Mouse (Mus musculus): Measurements from ENCODE around the gene Mier1. TPM values are rescaled to one million over a fixed set of nuclear protein-coding genes. Genes with fewer than 3 reads are reported as not detected.

Mier1 gene
- total RNA-seq, 1 experiment, result 37.9 TPM

GRCm38 (mm10) chr4:103113402-103113801, 788 bp upstream of the Mier1 start:
- TF ChIP-seq ZNF384 (IDR thresholded peaks at IDR 0.05; ENCODE audit: low read depth, low read length) (no peak), ZC3H11A (IDR thresholded peaks at IDR 0.05; ENCODE audit: borderline replicate concordance, low read depth, low read length) (no peak), HCFC1 (IDR thresholded peaks at IDR 0.05; ENCODE audit: borderline replicate concordance, insufficient read depth, low read length) (no peak), MAFK (IDR thresholded peaks at IDR 0.05; ENCODE audit: insufficient read depth, low read depth, low read length) (no peak), CHD2 (IDR thresholded peaks at IDR 0.05; ENCODE audit: low read depth, low read length) (no peak)
- in situ Hi-C loops (cut with MboI; ENCODE audit: low sequenced_read_pairs in 2 of 2, unreplicated experiment in 2 of 2), result no loop called here
- no peaks in the 10 kb centered on the region for H3K36me3 ChIP-seq (ENCODE audit: control insufficient read depth, insufficient read depth, low read length, poor library complexity, severe bottlenecking)
- H3K9ac ChIP-seq (ENCODE audit: insufficient read depth, low read depth, low read length, poor library complexity, severe bottlenecking), result peak overlapping the region; percentile 93; the same call in 1 of the 2 replicates
- H3K9me3 ChIP-seq (ENCODE audit: control insufficient read depth, insufficient read depth, low read depth, low read length), result no peaks in the 10 kb centered on the region
- no peak overlapping the region for H3K27ac ChIP-seq (ENCODE audit: insufficient read depth, low read depth, low read length, poor library complexity, severe bottlenecking)
- DNase-seq (ENCODE audit: low read depth, low spot score), result no peak
- H3K4me3 ChIP-seq (ENCODE audit: insufficient read depth in 1 of 2, low read depth in 1 of 2, low read length in 2 of 2, poor library complexity in 1 of 2, severe bottlenecking in 1 of 2), result peak overlapping the region; percentile 89 to 91
- H3K4me1 ChIP-seq (ENCODE audit: control insufficient read depth in 2 of 2, insufficient read depth in 2 of 2, low read length in 2 of 2, poor library complexity in 1 of 2), result peaks cover 2 to 5% of the 10 kb centered on the region in 2 experiments; a peak in 2 of 4 replicates

GRCm38 (mm10) chr4:103118888-103119228, 4.7 kb downstream of the Mier1 start:
- no peak for TF ChIP-seq MAFK (IDR thresholded peaks at IDR 0.05; ENCODE audit: insufficient read depth, low read depth, low read length)
- no peak for TF ChIP-seq HCFC1 (IDR thresholded peaks at IDR 0.05; ENCODE audit: borderline replicate concordance, insufficient read depth, low read length)
- TF ChIP-seq ZC3H11A (IDR thresholded peaks at IDR 0.05; ENCODE audit: borderline replicate concordance, low read depth, low read length), result no peak
- no peak for TF ChIP-seq ZNF384 (IDR thresholded peaks at IDR 0.05; ENCODE audit: low read depth, low read length)
- TF ChIP-seq CHD2 (IDR thresholded peaks at IDR 0.05; ENCODE audit: low read depth, low read length), result no peak
- Histone ChIP-seq H3K4me3 (ENCODE audit: insufficient read depth in 1 of 2, low read depth in 1 of 2, low read length in 2 of 2, poor library complexity in 1 of 2, severe bottlenecking in 1 of 2) (peak overlapping the region; percentile 98), H3K9me3 (ENCODE audit: control insufficient read depth, insufficient read depth, low read depth, low read length) (no peaks in the 10 kb centered on the region), H3K9ac (ENCODE audit: insufficient read depth, low read depth, low read length, poor library complexity, severe bottlenecking) (peak overlapping the region; percentile 99), H3K27ac (ENCODE audit: insufficient read depth, low read depth, low read length, poor library complexity, severe bottlenecking) (peak overlapping the region; percentile 67; the same call in 1 of the 2 replicates), H3K36me3 (ENCODE audit: control insufficient read depth, insufficient read depth, low read length, poor library complexity, severe bottlenecking) (no peaks in the 10 kb centered on the region), H3K4me1 (ENCODE audit: control insufficient read depth in 2 of 2, insufficient read depth in 2 of 2, low read length in 2 of 2, poor library complexity in 1 of 2) (peaks cover 2 to 6% of the 10 kb centered on the region in 2 experiments; a peak in 3 of 4 replicates)
- DNase-seq (ENCODE audit: low read depth, low spot score), result peak; percentile 13
- in situ Hi-C loops (cut with MboI; ENCODE audit: low sequenced_read_pairs in 2 of 2, unreplicated experiment in 2 of 2), result no loop called here

- TF ChIP-seq ZC3H11A (IDR thresholded peaks at IDR 0.05; ENCODE audit: borderline replicate concordance, low read depth, low read length), result no peak
- 0 out of 2 replicates have a peak, but pooled peaks have one; percentile 16 for TF ChIP-seq CHD2 (IDR thresholded peaks at IDR 0.05; ENCODE audit: low read depth, low read length)
- peak overlapping the region; percentile 99 for H3K9ac ChIP-seq (ENCODE audit: insufficient read depth, low read depth, low read length, poor library complexity, severe bottlenecking)
- in situ Hi-C loops (cut with MboI; ENCODE audit: low sequenced_read_pairs in 2 of 2, unreplicated experiment in 2 of 2), result no loop called here
- peaks cover 2 to 6% of the 10 kb centered on the region in 2 experiments; a peak in 3 of 4 replicates for H3K4me1 ChIP-seq (ENCODE audit: control insufficient read depth in 2 of 2, insufficient read depth in 2 of 2, low read length in 2 of 2, poor library complexity in 1 of 2)
- H3K36me3 ChIP-seq (ENCODE audit: control insufficient read depth, insufficient read depth, low read length, poor library complexity, severe bottlenecking), result no peaks in the 10 kb centered on the region
- H3K9me3 ChIP-seq (ENCODE audit: control insufficient read depth, insufficient read depth, low read depth, low read length), result no peaks in the 10 kb centered on the region
- peak; percentile 49 for DNase-seq (ENCODE audit: low read depth, low spot score)
- peak overlapping the region; percentile 98 for H3K4me3 ChIP-seq (ENCODE audit: insufficient read depth in 1 of 2, low read depth in 1 of 2, low read length in 2 of 2, poor library complexity in 1 of 2, severe bottlenecking in 1 of 2)
- peak overlapping the region; percentile 94 for H3K27ac ChIP-seq (ENCODE audit: insufficient read depth, low read depth, low read length, poor library complexity, severe bottlenecking)
These were observed 5.2 kb downstream of the Mier1 start for GRCm38 (mm10) chr4:103119229-103120027.

- in situ Hi-C loops (cut with MboI; ENCODE audit: low sequenced_read_pairs in 2 of 2, unreplicated experiment in 2 of 2), result no loop called here
- no peak for TF ChIP-seq ZNF384 (IDR thresholded peaks at IDR 0.05; ENCODE audit: low read depth, low read length)
- peak overlapping the region; percentile 94; the same call in 1 of the 2 replicates for H3K27ac ChIP-seq (ENCODE audit: insufficient read depth, low read depth, low read length, poor library complexity, severe bottlenecking)
- no peaks in the 10 kb centered on the region for H3K36me3 ChIP-seq (ENCODE audit: control insufficient read depth, insufficient read depth, low read length, poor library complexity, severe bottlenecking)
- H3K4me3 ChIP-seq (ENCODE audit: insufficient read depth in 1 of 2, low read depth in 1 of 2, low read length in 2 of 2, poor library complexity in 1 of 2, severe bottlenecking in 1 of 2), result peak overlapping the region; percentile 98
- DNase-seq (ENCODE audit: low read depth, low spot score), result peak; percentile 20
- H3K4me1 ChIP-seq (ENCODE audit: control insufficient read depth in 2 of 2, insufficient read depth in 2 of 2, low read length in 2 of 2, poor library complexity in 1 of 2), result peaks cover 2 to 6% of the 10 kb centered on the region in 2 experiments; a peak in 3 of 4 replicates
- peak overlapping the region; percentile 99 for H3K9ac ChIP-seq (ENCODE audit: insufficient read depth, low read depth, low read length, poor library complexity, severe bottlenecking)
- H3K9me3 ChIP-seq (ENCODE audit: control insufficient read depth, insufficient read depth, low read depth, low read length), result no peaks in the 10 kb centered on the region
These were observed 5.8 kb downstream of the Mier1 start for GRCm38 (mm10) chr4:103120028-103120384.
